ENCODE assay signal across 18 mouse cellular contexts in genomic region chr12:99303581-99303980, GRCm38 (mm10).
DNase-seq lines count a peak whose midpoint lies in the region; ATAC-seq and TF ChIP-seq lines count a peak whose summit lies in the region.
"Had no signal": no experiment of that assay in that cellular context is flagged by ENCODE, and none has a peak within 500 bp of the region (broad histone marks: within the 10 kb centered on the region; RNA-seq: fewer than 3 reads in every experiment).

No protein-coding gene starts in this region.

- H3K27ac ChIP-seq in hindbrain, embryonic 10.5 days = peak overlapping the region; percentile 73
- no peak overlapping the region; the same call in 1 of the 2 replicates for H3K27ac ChIP-seq in hindbrain, postnatal 0 days
- H3K27ac ChIP-seq in neural tube, embryonic 12.5 days = no peak overlapping the region
- H3K27ac ChIP-seq in neural tube, embryonic 15.5 days (replicated peaks) = no peak overlapping the region
- H3K27ac ChIP-seq in midbrain, embryonic 16.5 days (ENCODE audit: low read length) = peak overlapping the region; percentile 39; the same call in 1 of the 2 replicates
- H3K27ac ChIP-seq: left cerebral cortex, adult 2 months; liver, embryonic 12.5 days; stomach, postnatal 0 days had no signal

- H3K4me3 ChIP-seq in hindbrain, embryonic 10.5 days = no peak overlapping the region
- no peak overlapping the region for H3K4me3 ChIP-seq in hindbrain, postnatal 0 days (ENCODE audit: low read length)
- no peak overlapping the region for H3K4me3 ChIP-seq in neural tube, embryonic 12.5 days
- no peak overlapping the region for H3K4me3 ChIP-seq in neural tube, embryonic 15.5 days (replicated peaks)
- no peak overlapping the region for H3K4me3 ChIP-seq in midbrain, embryonic 16.5 days (ENCODE audit: low read depth, low read length)
- H3K4me3 ChIP-seq: erythroblast, embryonic 14.5 days; left cerebral cortex, adult 2 months; liver, embryonic 12.5 days had no signal

- H3K4me1 ChIP-seq in hindbrain, embryonic 10.5 days (replicated peaks) = peaks cover 81% of the 10 kb centered on the region
- H3K4me1 ChIP-seq in hindbrain, postnatal 0 days (ENCODE audit: insufficient read depth, low read length) = peaks cover 46% of the 10 kb centered on the region
- H3K4me1 ChIP-seq in neural tube, embryonic 12.5 days = peaks cover 61% of the 10 kb centered on the region
- H3K4me1 ChIP-seq in neural tube, embryonic 15.5 days = peaks cover 61% of the 10 kb centered on the region
- H3K4me1 ChIP-seq in midbrain, embryonic 16.5 days (ENCODE audit: control insufficient read depth, insufficient read depth, low read length) = peaks cover 55% of the 10 kb centered on the region

- peak; percentile 47 for DNase-seq in cerebellum, adult 18-20 months
- DNase-seq in cerebellum, adult 8-10 months = no peak
- DNase-seq in hindbrain, embryonic 10.5 days (ENCODE audit: low spot score) = no peak
- DNase-seq in hindbrain, postnatal 0 days (ENCODE audit: low spot score) = no peak
- DNase-seq in urinary bladder, postnatal 25 days (ENCODE audit: low spot score) = no peak
- DNase-seq: adrenal gland, adult 2 months; kidney, postnatal 14 days; retina, postnatal 1 day; spleen, adult 18-20 months had no signal

- no peak overlapping the region for H3K4me2 ChIP-seq in hindbrain, postnatal 0 days (ENCODE audit: low read depth, low read length)
- H3K4me2 ChIP-seq in neural tube, embryonic 12.5 days (replicated peaks) = no peak overlapping the region
- no peak overlapping the region for H3K4me2 ChIP-seq in neural tube, embryonic 15.5 days
- H3K4me2 ChIP-seq in midbrain, embryonic 16.5 days (ENCODE audit: low read length) = no peak overlapping the region
- H3K4me2 ChIP-seq: liver, embryonic 12.5 days had no signal

- no peak for ATAC-seq in hindbrain, postnatal 0 days
- ATAC-seq in neural tube, embryonic 12.5 days (ENCODE audit: low FRiP score, low read depth) = no peak
- ATAC-seq in neural tube, embryonic 15.5 days (ENCODE audit: low FRiP score) = no peak
- no peak for ATAC-seq in midbrain, embryonic 16.5 days
- ATAC-seq: intestine, postnatal 0 days; liver, embryonic 12.5 days; lung, postnatal 0 days had no signal

- no peaks in the 10 kb centered on the region for H3K27me3 ChIP-seq in hindbrain, embryonic 10.5 days (ENCODE audit: insufficient read depth, poor library complexity, severe bottlenecking)
- H3K27me3 ChIP-seq in hindbrain, postnatal 0 days (ENCODE audit: insufficient read depth, low read length) = no peaks in the 10 kb centered on the region
- H3K27me3 ChIP-seq in neural tube, embryonic 12.5 days (replicated peaks) = no peaks in the 10 kb centered on the region
- H3K27me3 ChIP-seq in neural tube, embryonic 15.5 days (replicated peaks) = no peaks in the 10 kb centered on the region
- H3K27me3 ChIP-seq in midbrain, embryonic 16.5 days (ENCODE audit: control insufficient read depth, insufficient read depth, low read depth, low read length) = no peaks in the 10 kb centered on the region
- H3K27me3 ChIP-seq: liver, embryonic 12.5 days had no signal

- TF ChIP-seq CTCF in hindbrain, postnatal 0 days (IDR thresholded peaks at IDR 0.05; ENCODE audit: low read depth) = no peak

- H3K36me3 ChIP-seq in hindbrain, embryonic 10.5 days = no peaks in the 10 kb centered on the region
- no peaks in the 10 kb centered on the region for H3K36me3 ChIP-seq in hindbrain, postnatal 0 days (ENCODE audit: insufficient read depth, low read length)
- no peaks in the 10 kb centered on the region for H3K36me3 ChIP-seq in neural tube, embryonic 12.5 days
- no peaks in the 10 kb centered on the region for H3K36me3 ChIP-seq in neural tube, embryonic 15.5 days
- no peaks in the 10 kb centered on the region for H3K36me3 ChIP-seq in midbrain, embryonic 16.5 days (ENCODE audit: control insufficient read depth, insufficient read depth, low read length)
- H3K36me3 ChIP-seq: liver, embryonic 12.5 days had no signal

- H3K9me3 ChIP-seq in hindbrain, embryonic 10.5 days = no peaks in the 10 kb centered on the region
- H3K9me3 ChIP-seq in hindbrain, postnatal 0 days (ENCODE audit: low read length) = no peaks in the 10 kb centered on the region
- H3K9me3 ChIP-seq in neural tube, embryonic 12.5 days = no peaks in the 10 kb centered on the region
- no peaks in the 10 kb centered on the region for H3K9me3 ChIP-seq in neural tube, embryonic 15.5 days (replicated peaks)
- H3K9me3 ChIP-seq in midbrain, embryonic 16.5 days (replicated peaks; ENCODE audit: control insufficient read depth, low read length, poor library complexity, severe bottlenecking) = no peaks in the 10 kb centered on the region
- H3K9me3 ChIP-seq: liver, embryonic 12.5 days had no signal

- 33% methylated on average over 6 of the region's 6 CpGs for WGBS in hindbrain, embryonic 10.5 days
- WGBS in hindbrain, postnatal 0 days = 29% methylated on average over 6 of the region's 6 CpGs
- WGBS in neural tube, embryonic 12.5 days = 31% methylated on average over 6 of the region's 6 CpGs
- 24% methylated on average over 6 of the region's 6 CpGs for WGBS in neural tube, embryonic 15.5 days
- WGBS in midbrain, embryonic 16.5 days = 27% methylated on average over 6 of the region's 6 CpGs

- H3K9ac ChIP-seq in hindbrain, postnatal 0 days (replicated peaks; ENCODE audit: low read length) = no peak overlapping the region
- H3K9ac ChIP-seq in neural tube, embryonic 12.5 days = 0 out of 2 replicates have a peak overlapping the region, but pooled peaks have one; percentile 10
- H3K9ac ChIP-seq in neural tube, embryonic 15.5 days (replicated peaks) = no peak overlapping the region
- H3K9ac ChIP-seq in midbrain, embryonic 16.5 days (ENCODE audit: low read depth, low read length) = no peak overlapping the region
- H3K9ac ChIP-seq: liver, embryonic 12.5 days had no signal

Comparison
In these comparisons a context has a peak if more than half of its experiments do, and no peak if none do; other contexts are left out.
1. DNase-seq: peak in cerebellum, adult 18-20 months (2 of 2); none in cerebellum, adult 8-10 months (single experiment), hindbrain, embryonic 10.5 days (single experiment), hindbrain, postnatal 0 days (single experiment) and urinary bladder, postnatal 25 days (single experiment).
2. H3K27ac ChIP-seq: peak in hindbrain, embryonic 10.5 days (single experiment) and midbrain, embryonic 16.5 days (single experiment); none in hindbrain, postnatal 0 days (single experiment), neural tube, embryonic 12.5 days (single experiment) and neural tube, embryonic 15.5 days (single experiment).